Mouse (Mus musculus) ZHBTc4 (cell line): ENCODE measurements at regions not wholly inside any gene's neighbourhood (a gene's known extent, or its start where the extent isn't known, plus 50 kb on each side); places are given as distances from the start of the nearest gene placed in this dataset.
A peak's percentile ranks its signal among the peaks of the same experiment; 100 is the strongest.

Experiments
- DNase-seq: peaks from one replicate; pipeline ENCODE4 v3.0.0-alpha.2; 2011; ENCODE audit warnings: low read depth, low spot score

DNA sequence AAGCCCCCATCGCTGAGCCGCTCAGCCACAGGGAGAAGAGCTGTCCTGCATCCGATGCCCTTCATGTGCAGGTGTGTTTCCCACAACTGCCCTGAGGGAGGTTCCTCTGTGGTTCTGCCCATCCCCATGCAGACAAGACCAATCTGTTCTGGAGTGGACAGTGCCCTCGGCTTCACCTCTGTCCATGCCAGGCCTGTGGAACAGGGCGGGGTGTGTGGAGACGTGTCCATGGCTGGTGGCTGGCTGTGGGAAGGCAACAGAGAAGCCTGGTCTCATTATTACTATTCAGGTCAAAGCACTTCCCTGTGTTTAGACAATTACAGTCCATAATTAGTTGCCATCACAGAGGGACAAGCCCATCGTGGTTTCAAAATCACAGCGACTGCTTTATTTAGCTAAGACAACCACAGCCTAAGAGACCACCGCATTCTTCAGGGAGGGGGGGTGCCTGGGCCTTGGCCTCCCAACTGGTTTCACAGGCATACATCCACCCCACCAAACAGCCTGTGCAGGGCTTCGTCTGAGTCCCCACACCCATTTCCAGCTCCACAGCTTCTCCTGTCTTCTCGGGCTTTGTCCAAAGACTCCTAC, 97.7 kb downstream of the Rplp1 start:
- DNase-seq, result no peak

DNA sequence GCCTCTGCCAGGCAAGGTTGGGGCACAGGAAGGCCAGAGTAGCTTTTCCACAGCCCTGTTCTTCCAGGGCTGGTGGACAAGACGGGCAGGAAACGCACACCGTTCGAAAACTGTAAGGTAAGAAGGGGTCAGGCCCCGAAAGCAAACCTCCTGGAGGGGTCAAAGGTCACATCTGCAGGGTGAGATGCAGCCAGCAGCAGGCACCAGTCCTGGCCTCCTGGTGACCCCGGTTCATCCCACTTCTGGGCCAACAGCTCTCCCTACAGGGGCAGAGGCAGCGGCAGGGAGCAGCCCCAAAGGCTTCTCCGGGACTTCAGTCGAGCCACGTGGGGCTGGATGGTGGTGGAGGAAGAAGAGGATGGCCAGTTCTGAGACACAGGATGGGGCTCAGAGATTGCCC, 98.3 kb downstream of the Rplp1 start:
- DNase-seq, result no peak

DNA sequence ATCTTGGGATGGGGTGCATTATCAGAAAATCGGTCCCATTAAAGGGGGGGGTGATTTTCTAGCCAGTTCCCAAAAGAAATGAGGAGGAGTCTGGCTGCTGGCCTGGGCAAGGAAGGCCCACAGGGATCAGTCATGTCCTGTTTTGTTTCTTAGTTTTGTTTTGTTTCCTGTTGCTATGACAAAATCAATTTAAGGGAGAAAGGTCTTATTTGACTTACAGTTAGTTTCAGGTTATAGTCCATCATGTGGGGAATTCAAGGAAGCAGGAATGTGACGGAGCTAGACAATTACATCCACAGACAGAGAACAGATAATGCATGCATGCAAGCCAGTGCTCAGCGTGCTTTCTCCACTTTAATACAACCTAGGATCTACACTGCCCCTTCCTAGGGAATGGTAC, 101.1 kb downstream of the Rplp1 start:
- DNase-seq, result no peak

DNA sequence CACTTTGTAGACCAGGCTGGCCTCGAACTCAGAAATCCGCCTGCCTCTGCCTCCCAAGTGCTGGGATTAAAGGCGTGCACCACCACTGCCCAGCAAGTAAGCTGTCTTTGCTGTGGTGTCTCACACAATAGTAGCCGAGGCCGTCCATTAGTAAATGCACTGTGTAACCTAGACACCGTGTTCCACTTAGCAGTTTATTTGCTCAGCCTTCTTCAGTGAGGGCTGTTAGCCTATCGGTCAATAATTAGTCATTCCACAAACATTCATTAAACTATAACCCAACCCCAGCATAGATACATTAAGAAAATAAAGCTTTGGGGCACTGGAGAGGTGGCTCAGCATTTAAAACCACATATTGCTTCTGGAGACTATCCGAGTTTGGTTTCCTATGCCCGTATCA, 102.0 kb downstream of the Rplp1 start:
- DNase-seq, result no peak

DNA sequence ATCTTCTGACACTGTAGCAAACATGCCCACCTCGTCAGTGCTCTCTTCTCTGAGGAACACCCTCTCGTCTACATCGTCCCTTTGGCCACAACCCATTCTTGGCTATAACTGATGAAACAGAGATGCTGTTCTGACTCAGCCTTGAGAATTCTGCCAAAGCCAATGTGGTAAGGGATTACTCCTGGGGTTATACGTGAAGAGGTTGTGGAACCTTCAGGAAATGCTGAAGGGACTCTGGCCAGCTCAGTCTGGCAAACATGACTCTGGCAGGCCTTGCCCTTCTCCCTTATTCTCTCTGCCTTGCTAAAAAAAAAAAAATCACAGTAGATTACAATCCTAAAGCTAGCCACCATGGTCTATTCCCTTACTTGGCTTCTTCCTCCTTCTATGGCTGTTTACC, 103.9 kb downstream of the Rplp1 start:
- DNase-seq, result no peak

DNA sequence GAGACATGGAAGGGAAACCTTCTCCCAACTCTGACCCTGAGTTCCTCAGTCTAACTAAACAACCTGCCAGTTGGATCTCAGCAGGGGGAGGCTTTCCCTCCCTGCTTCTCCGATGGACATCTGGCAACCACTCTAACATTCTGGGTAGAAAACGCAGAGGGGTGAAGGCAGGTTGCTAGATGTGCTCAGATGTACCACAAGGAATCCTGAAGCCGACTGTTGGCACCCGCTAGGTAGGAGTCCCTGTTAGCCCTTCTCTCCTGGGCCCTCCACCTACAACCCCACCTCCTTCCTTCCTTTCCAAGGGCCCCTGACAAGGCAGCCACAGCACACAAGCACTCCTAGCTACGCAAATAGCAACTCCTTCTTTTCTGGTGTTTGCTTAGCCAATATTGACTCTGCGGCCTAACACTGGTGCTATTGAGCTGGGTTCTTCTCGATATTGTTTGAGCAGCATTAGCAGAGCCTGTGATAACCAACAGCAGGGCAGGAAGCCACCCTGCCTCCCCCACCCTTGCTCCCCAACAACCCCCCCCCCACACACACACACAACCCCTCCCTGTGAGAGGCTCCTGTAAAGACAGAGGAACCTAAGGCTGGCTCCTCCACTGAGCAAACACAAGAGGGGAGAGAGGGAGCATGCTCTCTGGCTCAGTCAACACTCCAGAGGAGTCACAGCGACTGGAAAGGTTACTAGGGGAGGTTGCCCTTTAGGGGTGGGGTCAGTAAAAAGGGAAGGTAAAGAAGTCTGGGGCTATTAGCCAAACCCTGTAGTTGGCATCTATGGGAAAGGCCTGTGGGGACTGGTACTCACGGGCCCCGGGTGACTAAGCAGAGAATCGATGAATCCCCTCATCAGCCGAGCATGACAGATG, 105.8 kb downstream of the Rplp1 start:
- no peak for DNase-seq

DNA sequence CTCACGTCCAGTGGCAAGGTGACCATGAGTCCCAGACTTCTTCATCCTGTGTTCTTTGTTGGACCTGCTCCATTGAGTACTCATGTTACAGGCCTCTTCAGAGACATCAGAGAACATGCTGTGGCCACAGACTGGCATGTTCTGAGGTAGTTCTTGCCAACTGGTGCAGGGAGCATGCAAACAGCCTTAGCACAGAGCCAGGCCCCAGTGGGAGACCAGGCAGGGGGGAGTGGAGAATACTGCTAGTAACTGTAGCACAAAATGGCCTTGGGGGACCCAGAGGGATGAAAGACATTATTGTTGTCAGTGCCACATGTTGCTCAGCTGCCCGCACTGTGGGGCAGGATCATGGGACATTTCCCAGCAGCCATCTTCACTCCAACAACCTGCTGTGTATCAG, 108.4 kb downstream of the Rplp1 start:
- no peak for DNase-seq

DNA sequence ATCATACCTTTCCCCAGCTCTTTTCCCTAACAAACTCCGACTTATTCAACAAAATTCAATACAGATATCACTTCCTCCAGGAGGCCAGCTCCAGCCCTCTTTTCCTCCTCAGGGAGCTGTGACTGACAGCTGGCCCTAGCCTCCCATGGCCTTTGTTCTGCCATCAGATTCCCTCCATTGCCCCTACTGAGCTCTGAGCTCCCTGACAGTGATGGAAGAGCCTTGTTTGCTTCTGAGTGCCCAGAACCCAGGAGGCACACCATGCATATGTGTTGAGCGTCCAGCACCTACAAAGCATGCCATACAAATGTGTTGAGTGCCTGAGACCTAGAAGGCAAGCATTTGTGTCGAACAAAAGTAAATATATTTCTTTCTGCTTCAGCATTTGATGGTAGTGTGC, 110.8 kb downstream of the Rplp1 start:
- no peak for DNase-seq

DNA sequence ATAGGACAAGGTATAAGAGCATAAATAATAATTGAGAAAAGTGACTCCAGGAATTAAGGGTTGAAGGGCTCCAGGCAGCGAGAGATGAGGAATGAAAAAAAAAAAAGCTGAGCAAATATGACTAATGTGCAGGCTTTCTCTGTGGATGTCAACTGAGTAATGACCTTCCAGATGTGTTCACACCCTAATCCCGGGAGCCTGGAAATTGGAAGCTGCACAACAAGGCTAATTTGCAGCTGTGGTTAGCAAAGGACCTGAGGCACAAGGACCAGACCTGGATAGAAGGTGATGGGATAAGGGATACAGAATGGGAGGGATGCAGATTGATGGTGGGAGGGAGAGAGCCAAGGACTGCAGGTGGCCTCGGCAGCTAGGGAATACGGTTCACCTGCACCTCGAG, 111.6 kb downstream of the Rplp1 start:
- no peak for DNase-seq

DNA sequence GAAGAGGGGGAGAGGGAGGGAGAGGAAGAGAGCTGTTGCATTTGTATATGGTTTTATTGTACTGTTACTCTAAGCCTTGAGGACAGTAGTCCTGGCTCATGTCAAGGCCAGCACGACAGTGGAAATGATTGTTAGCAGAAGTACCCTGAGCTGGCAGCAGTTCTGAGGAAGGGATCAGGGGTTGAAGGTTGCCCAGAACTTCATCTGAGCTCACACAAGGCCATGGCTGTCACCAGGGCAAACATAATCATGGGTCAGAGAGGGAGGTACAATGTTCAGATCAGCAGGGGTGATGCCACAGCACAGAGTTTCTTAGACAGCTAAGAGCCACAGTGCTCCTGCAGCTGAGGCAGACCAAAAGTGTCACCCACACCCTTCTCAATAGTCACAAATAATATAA, 114.8 kb downstream of the Rplp1 start:
- no peak for DNase-seq

DNA sequence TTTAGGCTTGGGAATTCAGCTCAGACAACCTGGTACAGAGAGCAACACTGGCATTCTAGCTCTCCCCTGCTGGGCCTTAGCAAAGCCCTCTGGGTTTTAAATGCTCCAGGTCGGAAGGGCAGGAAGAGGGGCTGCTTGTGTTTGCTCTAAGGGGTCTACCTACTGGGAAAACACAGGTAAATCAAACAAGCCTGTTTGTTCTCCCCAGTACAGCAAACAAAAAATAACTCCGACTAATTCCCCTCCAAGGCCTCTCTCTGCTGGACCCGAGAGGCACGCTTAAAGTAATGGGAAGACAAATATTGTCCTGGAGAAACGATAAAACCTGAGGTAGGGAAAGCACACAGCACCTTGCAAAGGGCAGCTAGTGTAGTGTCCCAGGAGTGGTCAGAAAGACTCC, 118.4 kb downstream of the Rplp1 start:
- no peak for DNase-seq

DNA sequence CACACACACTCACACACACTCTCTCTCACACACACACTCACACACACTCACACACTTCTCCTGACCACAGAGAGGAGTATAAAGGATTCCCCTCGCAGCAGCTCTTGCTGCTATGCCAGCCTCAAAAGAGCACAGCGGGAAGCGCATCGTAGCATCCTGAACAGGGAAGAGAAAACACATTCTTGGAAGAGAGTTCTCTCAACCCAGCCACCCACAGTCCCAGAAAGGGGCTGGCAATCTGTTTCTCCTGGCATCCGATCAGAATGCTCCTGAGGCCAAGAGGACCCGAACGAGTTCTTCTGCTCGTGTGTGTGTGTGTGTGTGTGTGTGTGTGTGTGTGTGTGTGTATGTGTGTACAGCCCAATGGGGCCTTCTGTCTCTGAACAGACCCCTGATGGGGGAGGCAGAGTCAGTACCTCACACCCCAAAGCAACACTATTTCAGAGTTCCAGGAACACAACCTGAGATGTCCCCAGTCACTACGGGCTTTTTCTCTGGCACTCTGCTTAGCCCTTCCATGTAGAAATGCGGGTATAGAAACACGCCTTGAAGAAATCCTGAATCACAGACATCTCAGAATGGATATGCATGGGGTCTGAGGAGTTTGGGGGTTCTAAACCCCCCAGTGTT, 122.8 kb downstream of the Rplp1 start:
- DNase-seq, result no peak

DNA sequence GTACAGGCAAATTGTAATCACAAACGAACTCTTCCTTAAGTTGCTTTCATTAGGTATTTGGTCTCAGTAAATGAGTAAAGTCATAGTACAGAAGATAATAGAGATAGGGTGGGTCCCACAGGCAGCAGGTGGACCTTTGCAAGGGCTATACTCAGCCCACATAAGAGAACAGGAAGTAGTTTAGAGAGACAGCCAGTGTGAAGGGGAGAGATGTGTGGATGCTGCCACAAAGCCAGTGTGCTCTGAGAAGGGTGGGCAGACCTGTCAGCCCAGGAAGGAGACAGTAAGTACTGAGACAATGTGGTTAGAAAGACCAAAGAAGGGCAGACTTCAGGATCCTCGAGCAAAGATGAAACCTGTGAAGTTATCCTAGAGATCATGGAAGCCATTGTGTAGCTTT, 123.5 kb downstream of the Rplp1 start:
- DNase-seq, result no peak

DNA sequence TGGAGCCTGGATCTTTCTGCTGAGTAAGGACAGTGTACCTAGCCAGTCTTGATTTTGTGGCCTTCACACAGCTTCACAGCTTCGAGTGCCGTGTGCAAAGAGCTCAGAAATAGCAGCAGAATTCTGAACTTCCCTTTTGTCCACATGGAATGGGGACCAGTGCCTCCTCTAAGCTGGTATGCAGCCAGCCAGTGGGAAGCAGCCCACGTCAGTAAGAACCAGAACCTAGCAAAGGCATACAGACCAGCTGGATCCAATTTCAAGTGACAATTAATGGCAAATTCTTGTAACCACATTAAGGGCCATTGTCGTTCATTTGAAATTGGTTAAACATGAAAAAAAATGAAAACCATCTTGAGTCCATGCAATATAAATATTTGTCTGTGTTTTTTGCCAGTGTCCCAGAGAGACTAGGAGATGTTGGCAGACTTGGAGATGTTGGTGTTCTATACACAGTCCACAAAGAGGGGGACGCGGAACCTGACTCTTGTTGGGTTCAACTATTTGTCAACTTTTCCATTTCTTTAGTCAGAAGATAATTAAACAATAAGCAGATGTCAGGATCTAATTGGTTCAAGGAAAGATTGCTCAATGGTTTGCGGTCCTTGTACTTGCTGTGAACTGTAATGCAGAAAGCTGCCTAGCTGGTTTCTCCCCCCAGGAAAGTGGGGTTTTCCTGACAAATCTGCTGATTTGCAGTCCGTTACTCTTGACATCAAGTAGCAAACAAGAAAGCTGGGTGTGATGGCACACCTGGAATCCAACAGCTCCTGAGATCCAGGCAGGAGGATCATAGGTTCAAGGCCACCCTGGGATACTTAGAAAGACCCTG, 125.1 kb downstream of the Rplp1 start:
- DNase-seq, result no peak

DNA sequence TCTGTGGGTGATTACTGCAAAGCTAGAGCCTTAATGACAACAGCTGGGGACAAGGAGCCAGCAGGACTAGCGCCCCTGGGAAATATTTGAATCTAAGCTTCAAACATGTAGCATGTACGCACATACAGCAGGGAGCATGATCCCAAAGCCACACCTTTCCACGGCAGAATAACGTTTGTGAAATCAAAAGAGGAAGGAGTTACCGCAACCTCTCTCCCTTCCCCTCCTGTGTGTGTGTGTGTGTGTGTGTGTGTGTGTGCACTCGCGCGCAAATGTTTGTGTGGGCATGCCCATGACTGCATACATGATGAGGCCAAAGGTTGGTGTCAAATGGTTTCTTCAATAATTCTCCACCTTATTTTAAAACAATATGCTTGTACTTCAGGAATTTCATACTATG, 132.9 kb downstream of the Rplp1 start:
- no peak for DNase-seq

DNA sequence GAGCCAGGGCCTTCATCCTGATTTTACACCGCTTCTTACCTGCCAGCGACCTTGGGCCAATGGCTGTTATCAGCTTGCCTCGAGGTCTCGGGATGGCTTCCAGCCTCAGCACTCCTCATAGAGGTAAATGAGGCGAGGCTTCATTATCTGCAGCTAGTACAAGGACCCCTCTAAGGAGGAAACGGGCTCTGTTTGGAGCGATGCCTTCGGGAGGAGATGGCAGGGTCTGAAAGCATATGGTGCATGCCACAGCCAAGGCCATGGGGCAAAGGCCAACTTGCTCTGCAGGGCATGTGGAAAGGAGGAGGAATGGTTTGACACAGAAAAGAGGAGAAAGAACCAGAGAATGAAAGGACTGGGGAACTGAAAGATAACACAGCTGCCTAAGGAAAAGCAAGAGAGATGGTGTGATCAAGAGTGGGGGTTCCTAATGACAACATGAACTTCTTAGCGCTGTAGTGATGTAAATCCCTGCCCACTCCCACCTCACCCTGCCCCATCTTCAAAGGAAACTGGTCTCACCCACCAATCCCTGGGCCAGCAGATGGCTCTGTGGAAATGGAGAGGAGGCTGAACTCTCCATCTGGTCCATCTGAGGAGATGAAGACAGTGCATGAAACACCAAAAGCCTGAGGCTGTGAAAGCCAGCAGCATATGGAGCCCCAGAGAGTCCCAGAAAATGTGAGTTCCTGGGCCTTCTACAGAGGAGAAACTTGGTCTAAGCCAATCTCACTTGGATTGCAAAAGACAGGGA, 134.0 kb downstream of the Rplp1 start:
- no peak for DNase-seq

DNA sequence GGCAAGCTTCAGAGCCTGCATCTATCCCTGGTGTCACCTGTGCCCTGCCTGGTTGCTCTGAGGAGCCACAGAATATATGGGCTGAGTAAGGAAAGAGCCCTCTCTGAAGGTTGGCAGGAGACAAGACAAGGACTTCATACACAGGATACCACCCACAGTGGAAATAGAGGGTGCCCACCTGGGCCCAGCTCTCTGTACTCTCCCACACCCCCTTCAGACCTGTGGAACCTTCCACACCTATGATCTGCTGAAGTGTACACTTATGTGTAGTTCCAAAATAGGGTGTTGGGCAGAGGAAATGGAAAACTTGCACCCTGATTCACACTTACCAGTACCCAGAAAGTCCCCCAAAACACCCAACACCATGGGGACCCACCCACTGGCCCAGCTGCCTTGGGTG, 135.2 kb downstream of the Rplp1 start:
- DNase-seq, result no peak

DNA sequence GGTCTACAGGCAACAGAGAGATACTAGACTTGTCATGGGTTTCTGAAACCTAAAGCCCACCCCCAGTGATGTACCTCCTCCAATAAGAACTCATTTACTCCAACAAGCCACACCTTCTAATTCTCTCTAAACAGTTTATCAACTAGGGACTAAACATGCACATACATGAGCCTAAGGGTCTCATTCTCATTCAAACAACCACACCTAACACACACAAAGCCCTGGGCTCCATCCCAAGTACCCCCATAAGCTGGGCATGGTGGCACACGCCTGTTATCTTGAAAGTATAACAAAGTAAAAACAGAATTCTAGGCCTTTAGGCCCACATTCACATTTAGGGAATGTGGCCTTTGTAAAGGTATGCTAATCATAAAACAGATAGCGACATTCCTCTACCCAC, 137.9 kb downstream of the Rplp1 start:
- DNase-seq, result peak; percentile 86

DNA sequence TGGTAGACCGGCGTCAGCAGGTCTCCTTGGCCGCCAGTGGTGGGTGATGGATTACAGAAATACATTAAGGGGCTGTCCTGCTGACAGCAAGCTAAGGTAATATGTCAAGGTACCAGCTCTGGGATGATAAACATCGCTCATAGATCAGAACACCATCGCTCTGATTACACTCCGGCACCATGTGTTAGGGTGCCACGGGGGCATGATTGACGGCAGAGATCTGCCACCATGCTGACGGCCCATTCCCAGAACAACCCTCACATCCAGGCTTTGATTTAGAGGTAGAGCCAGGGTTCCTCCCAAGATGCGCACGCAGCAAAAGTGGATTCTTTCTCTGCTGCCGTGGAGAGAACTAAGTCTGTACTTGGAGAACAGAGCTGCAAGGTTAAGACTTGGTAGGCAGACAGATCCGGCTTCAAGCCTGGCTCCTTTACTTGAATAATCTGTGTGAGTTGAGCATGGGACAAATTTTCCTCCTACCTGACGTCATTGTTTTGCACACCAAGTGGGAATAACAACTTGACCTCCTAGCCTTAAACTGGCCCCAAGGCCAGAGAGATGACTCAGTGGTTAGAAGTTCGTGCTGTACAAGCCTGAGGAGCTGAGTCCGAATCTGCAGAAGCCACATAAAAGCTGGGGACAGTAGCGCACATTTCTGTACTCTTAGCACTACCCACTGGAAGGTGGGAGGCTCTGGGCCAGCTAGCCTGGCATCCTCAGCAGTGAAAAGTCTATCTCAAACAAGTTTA, 144.0 kb downstream of the Rplp1 start:
- no peak for DNase-seq

DNA sequence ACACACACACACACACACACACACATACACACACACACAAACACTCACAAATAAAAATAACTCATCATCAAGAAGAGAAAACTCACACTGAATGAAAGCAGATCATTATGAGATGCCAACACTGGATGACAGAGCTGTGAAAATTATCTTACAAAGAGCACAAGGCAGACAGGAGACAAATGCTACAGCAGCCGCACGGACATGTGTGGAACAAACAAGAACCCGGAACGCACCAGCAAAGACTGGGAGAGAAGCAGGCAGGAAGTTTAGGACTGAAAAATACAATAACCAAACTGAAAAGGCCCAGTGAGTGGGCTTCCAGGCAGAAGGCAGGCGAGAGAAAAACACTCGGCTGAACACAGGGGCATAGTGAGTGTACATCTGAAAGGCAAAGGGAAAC, 148.2 kb downstream of the Rplp1 start:
- no peak for DNase-seq

DNA sequence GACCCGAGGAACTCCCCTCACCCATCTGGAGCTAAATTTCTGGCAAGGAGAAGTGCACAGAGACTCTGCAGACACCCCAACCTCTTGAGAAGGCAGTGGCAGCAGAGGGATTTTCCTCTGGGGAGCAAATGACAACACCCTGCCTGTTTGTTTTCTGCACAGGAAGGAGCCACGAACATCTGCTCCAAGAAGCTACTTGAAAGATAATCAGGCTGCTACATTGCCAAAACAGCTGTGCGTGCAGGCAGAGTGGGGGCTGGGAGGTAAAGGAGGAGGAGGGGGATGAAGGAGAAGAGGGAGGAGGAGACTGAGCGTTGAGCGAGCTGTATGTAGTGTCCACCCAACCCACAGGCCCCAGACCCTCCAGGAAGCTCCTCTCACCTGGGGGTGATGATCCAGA, 149.0 kb downstream of the Rplp1 start:
- DNase-seq, result no peak
